Mouse (Mus musculus): ENCODE measurements around the gene Hspa12a.

GRCm38 (mm10) chr19:58908018-58908417 is 35.4 kb downstream of the Hspa12a start:
- TF ChIP-seq CTCF (IDR thresholded peaks at IDR 0.05; ENCODE audit: extremely low read depth, insufficient read depth, insufficient read length, insufficient replicate concordance) = no peak
- no peak for TF ChIP-seq POLR2A (IDR thresholded peaks at IDR 0.05; ENCODE audit: low read depth, low read length)

Measured in spleen, adult 2 months (tissue).